Mouse (Mus musculus) kidney, adult 2 months (tissue): Measurements from ENCODE around the gene Cacna1d.

ENCODE experiments used
- CTCF ChIP-seq: fragments of 200-500 bp; conservative IDR thresholded peaks from 2 replicates; pipeline ENCODE4 v1.5.1; 2011; ENCODE audit warnings: low read depth, mild to moderate bottlenecking, control low read depth, low read length, moderate library complexity, mixed read lengths; ENCODE audit not compliant: insufficient read depth, insufficient read length
- POLR2A ChIP-seq: fragments of 200-500 bp; IDR thresholded peaks from one replicate; pipeline ENCODE4 v1.6.1; 2011; ENCODE audit warnings: low read depth, low read length, control low read depth

DNA sequence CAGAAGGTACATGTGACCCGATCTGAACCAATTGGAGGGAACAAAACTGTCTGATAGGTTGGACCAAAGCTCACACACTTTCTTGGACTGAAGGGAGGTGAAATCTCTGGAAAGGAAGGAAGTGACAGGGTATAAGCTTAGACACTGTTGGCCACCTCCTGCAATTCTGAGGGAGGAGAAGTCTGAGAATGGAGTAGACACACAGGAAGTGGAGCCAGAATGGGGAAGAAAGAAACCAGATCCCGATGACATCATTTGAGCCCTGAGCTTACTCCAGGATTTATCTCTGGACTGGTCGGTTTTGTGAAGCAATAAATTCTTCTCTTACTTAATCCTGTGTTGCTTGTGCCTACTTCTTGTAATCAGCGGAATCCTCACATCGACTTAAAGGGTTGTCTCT, 166.3 kb downstream of the Cacna1d start:
- no peak for TF ChIP-seq CTCF
- no peak for TF ChIP-seq POLR2A
